Mouse (Mus musculus): ENCODE results near the gene Ninj1. TPM values are rescaled to one million over a fixed set of nuclear protein-coding genes. Genes with fewer than 3 reads are reported as not detected.

Gene Ninj1
- polyA plus RNA-seq, 1 experiment from 2014 or later, result 63.3 TPM

DNA sequence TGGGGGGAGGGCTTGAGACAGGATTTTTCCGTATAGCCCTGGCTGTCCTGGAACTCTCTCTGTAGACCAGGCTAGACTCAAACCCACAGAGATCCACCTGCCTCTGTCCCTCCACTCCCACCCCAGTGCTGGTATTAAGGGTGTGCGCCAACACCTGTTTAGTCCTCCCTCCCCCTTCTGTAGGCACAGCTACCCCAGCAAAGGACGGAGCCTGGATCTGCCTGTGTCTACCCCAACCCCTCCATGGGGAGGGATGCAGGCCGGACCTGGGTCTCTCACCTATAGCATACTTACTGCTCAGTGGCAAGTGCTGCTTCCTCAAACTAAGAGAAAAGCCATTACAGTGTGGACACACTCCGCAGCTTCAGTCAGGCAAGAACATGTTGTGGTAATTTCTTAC lies 7.0 kb upstream of the Ninj1 start:
- ATAC-seq, result no peak
- H3K36me3 ChIP-seq (ENCODE audit: control insufficient read depth, insufficient read depth, low read length), result no peaks in the 10 kb centered on the region
- WGBS, result 82% methylated on average over 5 of the region's 5 CpGs
- no peak overlapping the region for H3K4me2 ChIP-seq (ENCODE audit: low read depth, low read length)
- peaks cover 13% of the 10 kb centered on the region for H3K4me1 ChIP-seq (ENCODE audit: control insufficient read depth, insufficient read depth, low read length)
- H3K9ac ChIP-seq (ENCODE audit: low read depth, low read length), result no peak overlapping the region
- no peak overlapping the region for H3K4me3 ChIP-seq (ENCODE audit: low read length)
- H3K27me3 ChIP-seq (replicated peaks; ENCODE audit: control insufficient read depth, insufficient read depth, low read length), result no peaks in the 10 kb centered on the region
- no peaks in the 10 kb centered on the region for H3K9me3 ChIP-seq (ENCODE audit: control insufficient read depth, low read length)
- no peak overlapping the region for H3K27ac ChIP-seq (ENCODE audit: low read length)

DNA sequence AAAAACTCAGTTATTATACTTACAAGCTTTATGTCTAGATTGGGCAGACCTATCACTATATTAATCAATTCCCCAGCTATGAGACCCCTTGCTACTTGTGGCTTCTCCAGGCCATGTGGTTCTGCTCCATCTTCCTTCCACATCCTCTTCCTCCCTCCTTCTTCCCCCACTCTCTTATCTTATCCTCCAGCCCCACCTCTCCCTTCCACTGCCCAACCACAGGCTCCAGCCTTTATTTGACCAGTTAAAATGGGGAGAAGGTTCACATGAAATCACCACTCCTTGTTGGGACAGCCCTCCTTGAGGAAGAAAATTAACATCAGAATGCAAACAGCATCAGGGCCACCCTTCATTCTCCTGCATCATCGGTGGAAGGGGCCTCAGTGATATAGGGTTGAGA lies 6.6 kb upstream of the Ninj1 start:
- Histone ChIP-seq H3K27ac (ENCODE audit: low read length) (no peak overlapping the region), H3K9ac (ENCODE audit: low read depth, low read length) (no peak overlapping the region), H3K36me3 (ENCODE audit: control insufficient read depth, insufficient read depth, low read length) (no peaks in the 10 kb centered on the region), H3K4me2 (ENCODE audit: low read depth, low read length) (no peak overlapping the region), H3K4me1 (ENCODE audit: control insufficient read depth, insufficient read depth, low read length) (peaks cover 13% of the 10 kb centered on the region), H3K4me3 (ENCODE audit: low read length) (no peak overlapping the region), H3K9me3 (ENCODE audit: control insufficient read depth, low read length) (no peaks in the 10 kb centered on the region), H3K27me3 (replicated peaks; ENCODE audit: control insufficient read depth, insufficient read depth, low read length) (no peaks in the 10 kb centered on the region)
- WGBS, result 42% methylated on average over 1 of the region's 1 CpGs
- no peak for ATAC-seq

DNA sequence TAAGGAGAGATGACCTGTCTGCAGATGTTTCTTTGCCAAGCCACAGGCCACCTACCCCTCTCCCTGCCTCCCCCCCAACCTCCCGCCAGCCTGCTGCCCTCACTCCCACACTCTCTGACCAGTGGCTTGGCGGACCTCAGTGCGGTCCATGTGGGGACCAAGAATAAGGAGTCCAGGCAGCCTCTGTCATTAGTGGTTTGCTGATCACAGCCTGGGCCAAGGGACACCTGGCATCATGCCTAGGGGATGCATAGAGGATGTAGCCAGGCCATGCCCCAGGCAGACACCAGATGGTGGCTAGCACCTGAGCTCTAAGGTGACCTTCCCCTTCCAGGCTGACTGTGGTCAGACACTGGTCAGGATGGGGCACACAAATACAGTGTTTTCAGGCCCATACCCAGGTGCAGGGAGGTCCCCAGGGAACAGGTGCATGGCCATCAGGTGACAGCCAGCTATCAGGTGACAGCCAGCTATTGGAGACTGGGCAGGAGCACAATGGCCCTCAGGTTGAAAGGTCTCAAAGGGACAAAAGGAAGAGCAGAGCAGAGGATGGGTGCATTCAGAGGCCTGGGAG lies 5.8 kb upstream of the Ninj1 start:
- H3K4me3 ChIP-seq (ENCODE audit: low read length), result no peak overlapping the region
- no peak overlapping the region for H3K4me2 ChIP-seq (ENCODE audit: low read depth, low read length)
- no peak for ATAC-seq
- WGBS, result 85% methylated on average over 3 of the region's 3 CpGs
- H3K27me3 ChIP-seq (replicated peaks; ENCODE audit: control insufficient read depth, insufficient read depth, low read length), result no peaks in the 10 kb centered on the region
- no peak overlapping the region for H3K27ac ChIP-seq (ENCODE audit: low read length)
- H3K9ac ChIP-seq (ENCODE audit: low read depth, low read length), result no peak overlapping the region
- no peaks in the 10 kb centered on the region for H3K9me3 ChIP-seq (ENCODE audit: control insufficient read depth, low read length)
- H3K4me1 ChIP-seq (ENCODE audit: control insufficient read depth, insufficient read depth, low read length), result peaks cover 16% of the 10 kb centered on the region
- H3K36me3 ChIP-seq (ENCODE audit: control insufficient read depth, insufficient read depth, low read length), result no peaks in the 10 kb centered on the region

DNA sequence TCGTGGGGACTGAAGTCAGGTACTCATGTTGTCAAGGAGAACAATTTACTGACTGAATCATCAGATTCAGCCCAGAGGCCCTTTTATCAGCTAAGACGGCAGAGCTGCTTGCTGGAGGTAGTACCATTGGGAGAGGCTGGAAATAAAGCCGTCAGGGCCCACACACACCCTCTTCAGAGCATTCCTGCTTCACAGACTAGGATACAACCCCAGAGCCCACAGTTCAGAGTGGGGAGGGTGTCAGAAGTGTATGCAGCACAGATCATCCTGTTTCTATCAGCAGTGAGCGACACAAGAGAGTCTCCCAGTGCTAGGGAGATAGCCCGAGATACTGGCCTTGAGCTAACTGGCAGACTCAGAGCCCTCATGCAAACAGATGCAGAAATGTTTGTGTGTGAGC lies 4.1 kb upstream of the Ninj1 start:
- no peak overlapping the region for H3K4me3 ChIP-seq (ENCODE audit: low read length)
- peak overlapping the region; percentile 3 for H3K9ac ChIP-seq (ENCODE audit: low read depth, low read length)
- no peaks in the 10 kb centered on the region for H3K27me3 ChIP-seq (replicated peaks; ENCODE audit: control insufficient read depth, insufficient read depth, low read length)
- no peaks in the 10 kb centered on the region for H3K9me3 ChIP-seq (ENCODE audit: control insufficient read depth, low read length)
- peaks cover 26% of the 10 kb centered on the region for H3K4me1 ChIP-seq (ENCODE audit: control insufficient read depth, insufficient read depth, low read length)
- H3K27ac ChIP-seq (ENCODE audit: low read length), result no peak overlapping the region
- 40% methylated on average over 5 of the region's 5 CpGs for WGBS
- no peak overlapping the region for H3K4me2 ChIP-seq (ENCODE audit: low read depth, low read length)
- H3K36me3 ChIP-seq (ENCODE audit: control insufficient read depth, insufficient read depth, low read length), result no peaks in the 10 kb centered on the region
- no peak for ATAC-seq

DNA sequence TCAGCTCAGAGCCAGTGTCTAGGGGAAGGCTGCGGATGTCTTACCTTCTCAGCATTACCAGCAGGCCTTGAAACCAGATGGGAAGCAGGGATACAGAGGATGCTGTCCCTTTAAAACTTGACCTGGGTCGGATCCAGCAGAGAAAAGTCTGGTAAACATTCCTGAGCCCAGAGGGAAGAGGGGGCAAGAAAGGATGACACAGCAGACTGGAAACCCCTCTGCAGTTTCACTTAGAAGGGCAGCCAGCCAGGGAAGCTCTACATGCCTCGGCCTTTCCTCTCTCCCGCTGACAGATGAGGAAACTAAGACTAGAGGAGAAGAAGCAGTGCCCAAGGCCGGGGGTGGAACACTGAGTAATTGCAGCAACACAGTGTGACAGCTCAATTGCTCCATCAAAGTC lies 3.6 kb upstream of the Ninj1 start:
- WGBS, result 47% methylated on average over 5 of the region's 5 CpGs
- Histone ChIP-seq H3K4me2 (ENCODE audit: low read depth, low read length) (no peak overlapping the region), H3K27me3 (replicated peaks; ENCODE audit: control insufficient read depth, insufficient read depth, low read length) (no peaks in the 10 kb centered on the region), H3K9me3 (ENCODE audit: control insufficient read depth, low read length) (no peaks in the 10 kb centered on the region), H3K36me3 (ENCODE audit: control insufficient read depth, insufficient read depth, low read length) (no peaks in the 10 kb centered on the region), H3K4me1 (ENCODE audit: control insufficient read depth, insufficient read depth, low read length) (peaks cover 30% of the 10 kb centered on the region), H3K4me3 (ENCODE audit: low read length) (no peak overlapping the region), H3K27ac (ENCODE audit: low read length) (no peak overlapping the region), H3K9ac (ENCODE audit: low read depth, low read length) (peak overlapping the region; percentile 3; the same call in 1 of the 2 replicates)
- no peak for ATAC-seq

DNA sequence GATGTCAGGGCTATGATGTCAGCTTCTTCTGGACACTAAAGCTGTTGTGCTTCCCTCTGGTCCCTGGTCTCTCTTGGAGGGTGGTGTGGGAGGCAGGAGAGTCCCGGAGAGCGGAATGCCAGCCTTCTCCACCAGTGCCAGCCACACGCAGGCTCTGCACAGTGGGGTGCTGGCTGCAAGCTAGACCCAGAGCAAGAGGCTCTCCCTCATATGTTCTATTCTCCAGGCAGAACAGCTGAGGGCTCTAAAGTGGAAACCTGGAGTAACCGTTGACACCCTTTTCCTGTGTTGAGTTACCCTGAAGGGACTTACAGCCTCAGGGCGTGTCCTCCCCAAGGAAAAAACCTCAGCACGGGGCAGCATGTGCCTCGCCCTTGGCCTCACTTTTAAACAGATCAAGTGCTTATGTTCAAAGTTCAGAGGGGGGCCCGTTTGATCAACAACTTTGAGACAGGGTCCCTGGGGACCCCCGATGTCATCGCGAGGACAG lies 442 bp upstream of the Ninj1 start:
- Histone ChIP-seq H3K36me3 (ENCODE audit: control insufficient read depth, insufficient read depth, low read length) (no peaks in the 10 kb centered on the region), H3K4me2 (ENCODE audit: low read depth, low read length) (peak overlapping the region; percentile 97), H3K4me1 (ENCODE audit: control insufficient read depth, insufficient read depth, low read length) (peaks cover 51% of the 10 kb centered on the region), H3K27ac (ENCODE audit: low read length) (peak overlapping the region; percentile 92), H3K9ac (ENCODE audit: low read depth, low read length) (peak overlapping the region; percentile 66), H3K4me3 (ENCODE audit: low read length) (peak overlapping the region; percentile 86), H3K9me3 (ENCODE audit: control insufficient read depth, low read length) (no peaks in the 10 kb centered on the region), H3K27me3 (replicated peaks; ENCODE audit: control insufficient read depth, insufficient read depth, low read length) (no peaks in the 10 kb centered on the region)
- WGBS, result 18% methylated on average over 11 of the region's 11 CpGs
- ATAC-seq, result peak; percentile 72

DNA sequence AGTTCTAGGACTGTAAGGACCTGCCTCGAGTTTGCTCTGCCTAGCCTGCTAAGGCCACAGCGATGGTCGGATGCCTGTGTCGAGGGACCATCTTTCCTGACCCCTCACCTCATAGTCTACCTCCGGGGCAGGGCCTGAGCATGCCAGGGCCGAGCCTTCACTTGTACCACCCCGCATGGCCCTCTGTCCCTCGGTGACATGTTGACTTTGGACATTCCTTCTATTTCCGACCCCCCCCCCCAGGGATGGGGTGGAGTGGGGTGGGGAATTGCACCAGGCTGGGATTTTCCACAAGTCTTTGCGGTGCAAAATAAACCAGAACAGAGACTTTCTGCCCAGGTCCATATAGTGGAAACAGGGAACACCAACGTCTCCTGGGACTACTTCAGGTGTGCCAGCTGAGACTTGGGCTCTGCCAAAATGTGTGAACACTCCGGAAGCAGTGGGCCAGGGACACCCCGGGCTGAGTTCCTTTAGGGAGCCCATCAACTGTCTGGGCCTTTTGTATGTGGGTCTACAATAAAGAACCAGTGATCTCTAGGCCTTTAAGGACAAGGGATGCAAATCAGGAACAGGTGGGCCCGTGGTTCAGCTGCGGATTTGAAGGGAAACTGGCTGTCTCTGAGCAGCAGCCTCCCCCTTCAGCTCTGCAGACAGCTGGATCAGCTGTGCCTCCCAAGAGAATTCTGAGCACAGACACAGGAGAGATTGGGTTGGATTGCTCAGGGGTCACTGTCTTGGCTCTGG lies 1.1 kb downstream of the Ninj1 start:
- 26% methylated on average over 15 of the region's 15 CpGs for WGBS
- no peaks in the 10 kb centered on the region for H3K27me3 ChIP-seq (replicated peaks; ENCODE audit: control insufficient read depth, insufficient read depth, low read length)
- H3K4me1 ChIP-seq (ENCODE audit: control insufficient read depth, insufficient read depth, low read length), result peaks cover 51% of the 10 kb centered on the region
- H3K4me3 ChIP-seq (ENCODE audit: low read length), result peak overlapping the region; percentile 86
- H3K27ac ChIP-seq (ENCODE audit: low read length), result no peak overlapping the region
- H3K9me3 ChIP-seq (ENCODE audit: control insufficient read depth, low read length), result no peaks in the 10 kb centered on the region
- peak overlapping the region; percentile 97 for H3K4me2 ChIP-seq (ENCODE audit: low read depth, low read length)
- H3K36me3 ChIP-seq (ENCODE audit: control insufficient read depth, insufficient read depth, low read length), result no peaks in the 10 kb centered on the region
- peak overlapping the region; percentile 87 for H3K9ac ChIP-seq (ENCODE audit: low read depth, low read length)
- ATAC-seq, result no peak; the same call in 1 of the 2 replicates

DNA sequence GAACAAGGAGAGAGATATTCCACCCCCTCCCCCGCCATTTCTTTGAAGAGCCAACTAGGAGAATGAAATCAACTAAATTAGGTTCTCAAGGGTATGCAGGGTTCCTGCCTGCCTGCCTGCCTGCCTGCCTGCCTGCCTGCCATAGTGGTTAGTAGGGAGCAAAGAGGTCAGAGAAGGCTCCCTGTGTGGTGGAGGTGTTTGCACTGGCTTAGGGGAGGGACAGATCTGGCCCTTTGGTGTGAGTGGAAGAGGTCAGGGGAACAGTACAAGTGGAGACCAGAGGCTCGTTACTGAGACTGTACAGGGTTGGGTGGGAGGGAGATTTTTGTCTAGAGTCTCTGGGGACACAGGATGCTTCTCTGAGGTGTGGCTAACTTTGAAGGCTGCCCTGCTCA lies 1.7 kb downstream of the Ninj1 start:
- Histone ChIP-seq H3K4me1 (ENCODE audit: control insufficient read depth, insufficient read depth, low read length) (peaks cover 50% of the 10 kb centered on the region), H3K9ac (ENCODE audit: low read depth, low read length) (no peak overlapping the region), H3K27ac (ENCODE audit: low read length) (no peak overlapping the region), H3K9me3 (ENCODE audit: control insufficient read depth, low read length) (no peaks in the 10 kb centered on the region), H3K4me2 (ENCODE audit: low read depth, low read length) (no peak overlapping the region), H3K36me3 (ENCODE audit: control insufficient read depth, insufficient read depth, low read length) (no peaks in the 10 kb centered on the region), H3K27me3 (replicated peaks; ENCODE audit: control insufficient read depth, insufficient read depth, low read length) (no peaks in the 10 kb centered on the region), H3K4me3 (ENCODE audit: low read length) (no peak overlapping the region)
- no peak for ATAC-seq
- WGBS, result 66% methylated on average over 2 of the region's 2 CpGs

DNA sequence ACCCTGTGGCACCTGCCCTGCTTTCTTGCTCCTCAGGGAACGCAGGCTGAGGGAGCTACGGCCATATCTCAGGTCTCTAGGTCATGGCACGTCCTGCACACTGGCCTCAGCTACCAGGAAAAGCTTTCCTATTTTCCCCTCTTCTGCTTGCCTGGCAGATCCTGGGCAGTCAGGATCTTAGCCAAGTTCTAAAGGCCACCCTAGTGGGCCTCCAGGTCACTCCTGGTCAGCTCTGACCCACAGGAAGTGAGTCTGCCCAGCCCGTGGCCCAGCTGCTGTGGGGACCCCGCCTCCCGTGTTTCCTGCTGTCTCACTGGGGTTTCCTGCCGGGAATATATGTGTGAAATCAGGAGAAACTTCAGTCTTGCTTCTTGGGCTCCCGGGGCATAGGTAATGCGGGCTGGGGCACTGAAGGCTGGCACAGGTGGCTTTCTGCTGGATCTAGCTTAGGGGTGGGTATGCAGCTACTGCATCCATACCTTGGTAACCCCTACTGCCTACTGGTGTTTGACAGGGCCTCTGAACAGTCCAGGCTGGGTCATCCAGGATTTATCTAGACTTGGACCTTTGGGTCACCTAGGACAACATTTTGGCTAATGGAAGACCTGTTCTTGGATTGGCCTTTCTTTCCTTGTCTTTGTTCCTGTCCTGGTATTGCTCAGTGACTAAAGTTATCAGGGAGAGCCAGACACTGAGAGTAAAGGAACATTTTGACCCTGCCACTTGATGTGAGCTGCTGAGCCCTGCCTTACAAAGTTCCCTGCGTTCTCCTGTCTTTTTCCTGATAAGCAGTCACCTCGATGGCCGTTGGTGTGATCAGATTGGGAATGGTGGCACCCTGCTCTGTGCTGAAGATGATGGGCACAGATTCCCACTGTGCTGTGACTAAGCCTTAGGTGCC lies 2.9 kb downstream of the Ninj1 start:
- Histone ChIP-seq H3K4me2 (ENCODE audit: low read depth, low read length) (no peak overlapping the region), H3K4me1 (ENCODE audit: control insufficient read depth, insufficient read depth, low read length) (peaks cover 50% of the 10 kb centered on the region), H3K36me3 (ENCODE audit: control insufficient read depth, insufficient read depth, low read length) (no peaks in the 10 kb centered on the region), H3K9ac (ENCODE audit: low read depth, low read length) (peak overlapping the region; percentile 50), H3K27ac (ENCODE audit: low read length) (peak overlapping the region; percentile 65), H3K4me3 (ENCODE audit: low read length) (no peak overlapping the region), H3K27me3 (replicated peaks; ENCODE audit: control insufficient read depth, insufficient read depth, low read length) (no peaks in the 10 kb centered on the region), H3K9me3 (ENCODE audit: control insufficient read depth, low read length) (no peaks in the 10 kb centered on the region)
- WGBS, result 59% methylated on average over 12 of the region's 12 CpGs
- no peak for ATAC-seq
